Comparison of ENCODE assay signal across 13 mouse cellular contexts in genomic region chr13:24791349-24791748, GRCm38 (mm10). TPM values are rescaled to one million over a fixed set of nuclear protein-coding genes. Genes with fewer than 3 reads are reported as not detected.
A peak's percentile ranks its signal among the peaks of the same experiment; 100 is the strongest.
DNase-seq lines count a peak whose midpoint lies in the region; ATAC-seq and TF ChIP-seq lines count a peak whose summit lies in the region.
"Had no signal": no experiment of that assay in that cellular context is flagged by ENCODE, and none has a peak within 500 bp of the region (broad histone marks: within the 10 kb centered on the region; RNA-seq: fewer than 3 reads in every experiment).

No protein-coding gene starts in this region.

- no peaks in the 10 kb centered on the region for H3K36me3 ChIP-seq in kidney, adult 2 months (ENCODE audit: control insufficient read depth, insufficient read depth, low read length)
- H3K36me3 ChIP-seq in liver, embryonic 12.5 days: no peaks in the 10 kb centered on the region
- no peaks in the 10 kb centered on the region for H3K36me3 ChIP-seq in hindbrain, embryonic 11.5 days (ENCODE audit: control insufficient read depth, insufficient read depth, low read length)

- WGBS in kidney, adult 2 months: 77% methylated on average over 2 of the region's 2 CpGs
- 23% methylated on average over 2 of the region's 2 CpGs for WGBS in liver, embryonic 12.5 days (ENCODE audit: insufficient replicate concordance)
- WGBS in hindbrain, embryonic 11.5 days: 73% methylated on average over 2 of the region's 2 CpGs

- no peak for TF ChIP-seq POLR2A in kidney, adult 2 months (IDR thresholded peaks at IDR 0.05; ENCODE audit: low read depth, low read length)

- no peak for TF ChIP-seq CTCF in kidney, adult 2 months (conservative IDR thresholded peaks at IDR 0.05; ENCODE audit: insufficient read depth, insufficient read length, low read depth, low read length)

- peak; percentile 31 for DNase-seq in kidney, adult 2 months
- DNase-seq in kidney, postnatal 25 days: no peak
- peak; percentile 47 for DNase-seq in adrenal gland, postnatal 14 days
- peak; percentile 81 to 92 for DNase-seq in monocyte, adult 2 months (ENCODE audit: low read depth in 1 of 2, low spot score in 2 of 2)
- no peak for DNase-seq in embryo, embryonic 9.5 days (ENCODE audit: extremely low spot score)
- DNase-seq in hindbrain, embryonic 11.5 days (ENCODE audit: low spot score): no peak
- DNase-seq in right cerebral cortex, adult 2 months (ENCODE audit: low spot score in 2 of 2): no peak
- DNase-seq: cerebellum, postnatal 36 days; right cerebral cortex, postnatal 25 days had no signal

- no peaks in the 10 kb centered on the region for H3K27me3 ChIP-seq in kidney, adult 2 months (replicated peaks; ENCODE audit: control insufficient read depth, insufficient read depth, low read length)
- no peaks in the 10 kb centered on the region for H3K27me3 ChIP-seq in liver, embryonic 12.5 days (replicated peaks)
- H3K27me3 ChIP-seq in hindbrain, embryonic 11.5 days (ENCODE audit: control insufficient read depth, insufficient read depth, low read length): no peaks in the 10 kb centered on the region

- no peak overlapping the region for H3K9ac ChIP-seq in liver, embryonic 12.5 days
- no peak overlapping the region for H3K9ac ChIP-seq in hindbrain, embryonic 11.5 days (ENCODE audit: low read depth, low read length)
- H3K9ac ChIP-seq: hindbrain, embryonic 14.5 days had no signal

- no peaks in the 10 kb centered on the region for H3K4me1 ChIP-seq in kidney, adult 2 months (ENCODE audit: control insufficient read depth, insufficient read depth, low read length)
- H3K4me1 ChIP-seq in liver, embryonic 12.5 days: no peaks in the 10 kb centered on the region
- no peaks in the 10 kb centered on the region for H3K4me1 ChIP-seq in hindbrain, embryonic 11.5 days (replicated peaks; ENCODE audit: control insufficient read depth, insufficient read depth, low read length)

- H3K4me2 ChIP-seq in liver, embryonic 12.5 days: no peak overlapping the region
- no peak overlapping the region for H3K4me2 ChIP-seq in hindbrain, embryonic 11.5 days (replicated peaks; ENCODE audit: low read depth, low read length)
- H3K4me2 ChIP-seq: hindbrain, embryonic 14.5 days had no signal

- H3K27ac ChIP-seq in kidney, adult 2 months (ENCODE audit: insufficient read depth, low read depth, low read length): no peak overlapping the region
- no peak overlapping the region for H3K27ac ChIP-seq in liver, embryonic 12.5 days
- H3K27ac ChIP-seq in hindbrain, embryonic 11.5 days (ENCODE audit: low read depth, low read length): no peak overlapping the region
- H3K27ac ChIP-seq: hindbrain, embryonic 14.5 days had no signal

- ATAC-seq in liver, embryonic 12.5 days: peak; percentile 42; the same call in 1 of the 2 replicates
- no peak for ATAC-seq in hindbrain, embryonic 11.5 days (ENCODE audit: low FRiP score)

- no peaks in the 10 kb centered on the region for H3K9me3 ChIP-seq in liver, embryonic 12.5 days (replicated peaks)
- H3K9me3 ChIP-seq in hindbrain, embryonic 11.5 days (ENCODE audit: control insufficient read depth, low read length): no peaks in the 10 kb centered on the region

- H3K4me3 ChIP-seq in kidney, adult 2 months (ENCODE audit: insufficient read depth, low read depth, low read length): no peak overlapping the region
- no peak overlapping the region for H3K4me3 ChIP-seq in liver, embryonic 12.5 days
- no peak overlapping the region for H3K4me3 ChIP-seq in hindbrain, embryonic 11.5 days (ENCODE audit: low read depth, low read length)

RNA-seq across cellular contexts. Expression of gene BC005537, which starts 10.1 kb away (rescaled TPM):
- 35.3 and 42.4 TPM in 2 replicates for polyA plus RNA-seq in kidney, adult 2 months (2012; rRNA removed)
- total RNA-seq in adrenal gland, postnatal 14 days (2021): 168 and 171 TPM in 2 replicates
- polyA plus RNA-seq in liver, embryonic 12.5 days (2016; fragmentation: Nextera tagmentation; extraction: Ambion mirVana): 10.1 and 10.8 TPM in 2 replicates
- 23.4 and 39.7 TPM in 2 replicates for polyA plus RNA-seq in hindbrain, embryonic 11.5 days (2014; fragmentation: Nextera tagmentation; extraction: Ambion mirVana)

RNA-seq across cellular contexts. Expression of gene Gmnn, which starts 29.6 kb away (rescaled TPM):
- 4.1 and 7.1 TPM in 2 replicates for polyA plus RNA-seq in kidney, adult 2 months (2012; rRNA removed)
- 19.3 and 21.8 TPM in 2 replicates for total RNA-seq in adrenal gland, postnatal 14 days (2021)
- 153 and 154 TPM in 2 replicates for polyA plus RNA-seq in liver, embryonic 12.5 days (2016; fragmentation: Nextera tagmentation; extraction: Ambion mirVana)
- 126 and 128 TPM in 2 replicates for polyA plus RNA-seq in hindbrain, embryonic 11.5 days (2014; fragmentation: Nextera tagmentation; extraction: Ambion mirVana)

RNA-seq across cellular contexts. Expression of gene Acot13, which starts 40.0 kb away (rescaled TPM):
- polyA plus RNA-seq in kidney, adult 2 months (2012; rRNA removed): 259 and 286 TPM in 2 replicates
- total RNA-seq in adrenal gland, postnatal 14 days (2021): 135 and 157 TPM in 2 replicates
- polyA plus RNA-seq in liver, embryonic 12.5 days (2016; fragmentation: Nextera tagmentation; extraction: Ambion mirVana): 61.2 and 66.4 TPM in 2 replicates
- polyA plus RNA-seq in hindbrain, embryonic 11.5 days (2014; fragmentation: Nextera tagmentation; extraction: Ambion mirVana): 51.3 and 58.6 TPM in 2 replicates

RNA-seq across cellular contexts. Expression of gene Tdp2, which starts 40.1 kb away (rescaled TPM):
- 19.6 and 19.7 TPM in 2 replicates for polyA plus RNA-seq in kidney, adult 2 months (2012; rRNA removed)
- 24.3 and 26.0 TPM in 2 replicates for total RNA-seq in adrenal gland, postnatal 14 days (2021)
- polyA plus RNA-seq in liver, embryonic 12.5 days (2016; fragmentation: Nextera tagmentation; extraction: Ambion mirVana): 39.9 and 40.5 TPM in 2 replicates
- polyA plus RNA-seq in hindbrain, embryonic 11.5 days (2014; fragmentation: Nextera tagmentation; extraction: Ambion mirVana): 78.9 and 79.4 TPM in 2 replicates

RNA-seq across cellular contexts. Expression of gene Armh2, which starts 50.3 kb away (rescaled TPM):
- not detected in 2 replicates for polyA plus RNA-seq in kidney, adult 2 months (2012; rRNA removed)
- not detected in 2 replicates for total RNA-seq in adrenal gland, postnatal 14 days (2021)
- polyA plus RNA-seq in liver, embryonic 12.5 days (2016; fragmentation: Nextera tagmentation; extraction: Ambion mirVana): 0.14 TPM in 1 of 2 replicates, not detected in the other
- polyA plus RNA-seq in hindbrain, embryonic 11.5 days (2014; fragmentation: Nextera tagmentation; extraction: Ambion mirVana): not detected in 2 replicates
- total RNA-seq: left cerebral cortex, postnatal 36 days had no signal
- polyA plus RNA-seq: forebrain, embryonic 11.5 days; hindbrain, embryonic 14.5 days had no signal

Comparison
In these comparisons a context has a peak if more than half of its experiments do, and no peak if none do; other contexts are left out.
1. DNase-seq: peak in kidney, adult 2 months (single experiment), adrenal gland, postnatal 14 days (single experiment) and monocyte, adult 2 months (2 of 2); none in kidney, postnatal 25 days (0 of 2), embryo, embryonic 9.5 days (single experiment), hindbrain, embryonic 11.5 days (single experiment) and right cerebral cortex, adult 2 months (0 of 2).
2. RNA of gene Gmnn, which starts 29.6 kb away (polyA plus RNA-seq): 153 to 154 TPM in liver, embryonic 12.5 days and 126 to 128 TPM in hindbrain, embryonic 11.5 days; 4.1 to 7.1 TPM in kidney, adult 2 months; every median in the first group is over 10 times any median in the second.